Mouse (Mus musculus) frontal cortex, postnatal 36 days (tissue): ENCODE data around the gene Ndst2.

ENCODE experiments used
- DNase-seq, 2 experiments: peaks; one replicate each; pipeline ENCODE4 v3.0.0; 2022; ENCODE audit warnings: low spot score in 2 of 2

Ndst2 gene

DNA sequence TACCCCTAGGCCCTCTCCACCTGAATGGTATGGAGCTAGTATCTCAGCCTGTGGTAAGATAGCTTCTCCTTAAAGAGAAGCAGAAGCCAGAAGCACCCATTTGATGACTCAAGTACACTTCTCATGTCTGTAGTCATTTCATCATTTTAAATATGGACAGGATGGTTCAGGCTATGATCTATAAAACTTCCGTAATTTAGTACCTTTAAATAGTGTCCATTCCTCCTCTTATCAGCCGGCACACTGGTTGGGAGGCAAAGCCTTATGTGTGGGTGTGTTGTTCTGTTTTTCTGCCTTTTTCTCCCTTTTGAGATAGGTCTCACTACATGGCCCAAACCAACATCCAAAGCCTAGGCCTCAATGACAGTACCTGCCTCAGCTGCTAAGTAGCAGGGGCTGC is 35.8 kb downstream of the Ndst2 start:
- DNase-seq, result no peak

- peak; percentile 42 to 76 for DNase-seq
Measured at GRCm38 (mm10) chr14:20696986-20697385, 37.4 kb downstream of the Ndst2 start.

DNA sequence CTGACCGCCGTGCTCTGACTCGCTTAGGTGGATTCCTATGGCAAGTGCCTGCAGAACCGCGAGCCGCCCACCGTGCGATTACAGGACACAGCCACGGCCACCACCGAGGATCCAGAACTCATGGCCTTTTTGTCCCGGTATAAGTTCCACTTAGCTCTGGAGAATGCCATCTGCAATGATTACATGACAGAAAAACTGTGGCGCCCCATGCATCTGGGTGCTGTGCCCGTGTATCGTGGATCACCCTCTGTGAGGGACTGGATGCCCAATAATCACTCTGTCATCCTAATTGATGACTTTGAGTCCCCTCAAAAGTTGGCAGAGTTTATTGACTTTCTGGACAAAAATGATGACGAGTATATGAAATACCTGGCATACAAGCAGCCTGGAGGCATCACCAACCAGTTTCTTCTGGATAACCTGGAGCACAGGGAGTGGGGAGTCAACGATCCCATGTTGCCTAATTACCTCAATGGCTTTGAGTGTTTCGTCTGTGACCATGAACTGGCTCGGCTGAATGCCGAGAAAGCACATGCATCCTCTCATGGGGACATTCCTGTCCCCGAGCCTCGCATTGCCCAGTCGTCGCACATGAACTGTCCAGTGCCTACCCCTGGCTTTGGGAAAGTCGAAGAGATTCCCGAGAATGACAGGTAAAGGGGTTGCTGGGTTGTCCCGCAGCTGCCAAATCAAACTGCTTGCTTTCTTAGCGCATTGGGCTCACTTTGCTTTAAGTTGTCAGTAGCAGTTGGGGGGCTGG is 38.4 kb downstream of the Ndst2 start:
- peak in 1 of 2 experiments; percentile 13 for DNase-seq

DNA sequence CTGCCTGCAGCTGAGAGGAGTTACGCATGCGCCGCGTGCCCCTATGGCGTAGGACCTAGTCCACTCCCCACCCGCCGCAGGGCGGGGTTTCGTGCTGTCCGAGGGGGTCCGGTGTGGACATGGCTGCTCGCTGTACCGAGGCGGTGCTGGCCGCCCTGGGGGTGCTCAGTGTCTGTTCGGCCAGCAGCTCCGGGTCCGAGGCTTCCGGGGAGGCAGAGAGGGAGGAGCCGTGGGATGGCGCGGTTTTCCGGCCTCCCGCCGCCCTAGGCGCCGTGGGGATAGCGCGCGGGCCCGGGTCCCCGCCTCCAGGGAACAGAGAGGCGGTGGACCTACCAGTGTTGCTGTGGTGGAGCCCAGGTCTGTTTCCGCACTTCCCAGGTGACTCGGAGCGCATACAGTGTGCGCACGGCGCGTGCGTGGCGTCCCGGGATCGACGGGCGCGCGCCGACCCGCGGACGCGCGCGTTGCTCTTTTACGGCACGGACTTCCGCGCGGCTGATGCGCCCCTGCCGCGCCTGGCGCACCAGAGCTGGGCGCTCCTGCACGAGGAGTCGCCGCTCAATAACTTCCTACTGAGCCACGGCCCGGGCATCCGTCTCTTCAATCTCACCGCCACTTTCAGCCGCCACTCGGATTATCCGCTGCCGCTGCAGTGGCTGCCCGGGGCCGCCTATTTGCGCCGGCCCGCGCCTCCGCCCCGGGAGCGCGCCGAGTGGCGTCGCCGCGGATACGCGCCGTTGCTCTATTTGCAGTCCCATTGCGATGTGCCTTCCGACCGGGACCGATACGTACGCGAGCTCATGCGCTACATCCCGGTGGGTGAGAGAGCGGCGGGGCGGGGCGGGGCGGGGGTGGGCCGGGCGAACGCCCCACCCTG is 39.2 kb downstream of the Ndst2 start, which contains the start of gene Fut11:
TSS of gene Fut11 (plus strand) at position 85 of the 877 bp plus-strand sequence.
- peak; percentile 84 to 86 for DNase-seq

DNA sequence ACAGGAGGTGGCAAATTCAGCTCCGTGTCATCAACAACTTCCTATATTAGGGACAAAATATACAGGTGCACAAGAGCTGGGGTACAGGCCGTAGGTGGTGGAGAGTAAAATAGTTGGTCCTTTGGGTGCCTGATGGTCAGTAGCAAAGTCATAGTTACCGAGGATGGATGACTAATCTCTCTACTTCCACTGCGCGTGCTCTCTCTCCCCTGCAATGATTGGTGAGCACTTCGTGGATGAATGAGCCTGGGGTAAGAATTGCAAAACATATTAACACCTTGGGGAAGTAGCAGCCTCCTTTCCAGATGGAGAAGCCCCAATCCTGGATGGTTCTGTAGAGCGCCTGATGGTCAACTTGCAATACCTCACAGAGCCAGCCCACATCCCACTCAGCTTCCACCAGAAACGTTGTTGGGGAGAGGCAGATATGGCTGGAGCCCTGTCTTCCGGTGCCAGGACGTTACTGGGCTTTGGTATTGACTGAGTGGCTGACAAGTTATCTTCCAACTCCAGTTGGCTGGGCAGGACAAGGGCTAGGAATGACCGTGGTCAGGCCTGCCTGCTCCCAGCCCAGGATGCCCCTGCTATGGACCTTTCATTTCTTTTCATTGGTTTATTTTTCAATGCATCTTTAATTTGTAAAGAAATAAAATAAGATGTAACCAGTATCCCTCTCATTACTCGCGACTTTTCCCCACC is 40.0 kb downstream of the Ndst2 start:
- DNase-seq, result no peak

DNA sequence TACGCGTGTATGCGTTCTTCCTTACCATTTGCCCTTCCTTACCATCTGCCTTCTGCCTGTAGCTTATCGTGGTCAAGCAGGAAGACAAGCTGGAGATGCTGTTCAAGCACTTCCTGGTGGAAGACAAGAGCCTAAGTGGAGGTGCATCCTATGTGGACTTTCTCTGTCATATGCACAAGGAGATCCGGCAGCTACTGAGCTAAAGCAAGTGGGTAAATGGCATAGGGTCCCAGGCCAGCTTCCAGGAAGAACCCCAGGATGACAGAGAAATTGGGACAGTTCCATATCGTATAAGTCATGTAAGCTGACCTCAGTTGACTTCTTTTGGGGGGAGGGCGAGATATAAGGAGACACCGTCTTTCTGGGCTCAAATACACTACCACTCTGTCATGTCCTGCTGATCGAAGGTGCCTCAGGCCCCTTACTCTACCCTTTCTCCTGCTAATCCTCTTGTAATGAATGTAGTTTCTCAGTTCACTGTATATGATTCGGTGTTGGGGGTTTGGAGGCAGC is 40.7 kb downstream of the Ndst2 start:
- DNase-seq, result no peak

DNA sequence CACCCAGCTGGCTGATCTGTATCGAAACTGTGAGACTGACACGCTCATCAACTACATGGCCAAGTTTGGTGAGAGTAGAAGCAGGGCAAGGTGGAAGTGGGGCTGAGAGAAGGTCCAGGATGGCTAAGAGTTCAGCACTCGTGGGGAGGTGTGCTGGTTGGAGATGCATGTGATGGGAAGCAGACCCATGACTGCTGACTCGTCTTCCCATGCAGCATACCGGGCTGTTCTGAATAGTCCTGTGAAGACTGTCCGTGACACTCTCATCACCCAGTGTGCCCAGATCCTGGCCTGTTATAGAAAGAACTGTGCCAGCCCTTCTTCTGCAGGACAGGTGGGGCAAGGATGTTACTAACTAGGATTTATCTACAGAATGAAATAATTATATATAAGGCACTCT is 42.6 kb downstream of the Ndst2 start:
- no peak for DNase-seq

GRCm38 (mm10) chr14:20689009-20689408 is 45.4 kb downstream of the Ndst2 start:
- no peak for DNase-seq

GRCm38 (mm10) chr14:20686576-20686975 is 47.8 kb downstream of the Ndst2 start:
- peak in 1 of 2 experiments; percentile 28 for DNase-seq

DNA sequence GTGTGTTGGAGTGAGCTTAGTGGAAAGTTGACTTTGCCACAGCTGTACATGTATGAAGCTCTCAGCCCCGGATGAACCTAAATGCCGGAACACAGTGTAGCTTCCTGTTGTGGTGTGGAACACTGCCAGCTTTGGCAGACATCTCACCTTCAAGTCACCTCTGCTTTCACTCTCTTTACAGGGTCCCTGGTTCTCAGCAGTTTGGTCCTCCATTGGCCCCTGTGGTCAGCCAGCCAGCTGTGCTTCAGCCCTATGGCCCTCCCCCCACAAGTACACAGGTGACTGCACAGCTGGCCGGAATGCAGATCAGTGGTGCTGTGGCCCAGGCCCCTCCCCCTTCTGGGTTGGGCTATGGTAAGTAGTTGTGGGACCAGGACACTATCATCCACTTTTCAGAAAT is 51.9 kb downstream of the Ndst2 start:
- DNase-seq, result no peak

- DNase-seq, result no peak
Measured at GRCm38 (mm10) chr14:20681742-20682141, 52.6 kb downstream of the Ndst2 start.

GRCm38 (mm10) chr14:20677906-20678305 is 56.5 kb downstream of the Ndst2 start:
- no peak for DNase-seq

- peak; percentile 95 to 97 for DNase-seq
Measured at GRCm38 (mm10) chr14:20674064-20674833, 60.1 kb downstream of the Ndst2 start, which contains the start of gene Sec24c. Sec24c (plus strand) TSS chr14:20674308.

DNA sequence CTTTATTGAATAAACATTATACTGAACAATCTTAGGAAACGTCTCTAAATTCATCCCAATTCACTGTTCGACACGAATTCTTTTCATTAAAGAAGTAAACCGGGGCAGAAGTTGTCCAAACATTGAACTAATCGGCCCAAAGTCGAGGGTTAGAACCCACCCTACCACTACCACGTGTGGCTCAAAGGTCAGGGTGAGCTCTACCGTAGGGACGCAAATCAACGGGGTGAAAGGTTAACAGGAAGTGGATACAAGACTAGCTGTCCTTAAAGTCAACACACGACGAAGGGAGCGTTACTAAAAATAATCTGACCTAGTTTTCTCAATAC is 60.7 kb downstream of the Ndst2 start:
- peak in 1 of 2 experiments; percentile 58 for DNase-seq
